Mouse (Mus musculus) limb, embryonic 12.5 days (tissue): ENCODE data around the gene Nuak2. TPM values are rescaled to one million over a fixed set of nuclear protein-coding genes. Genes with fewer than 3 reads are reported as not detected.

Source experiments
- ATAC-seq: fragments of 200-750 bp; cut with Nextera tagmentation; 2 replicates; pipeline ENCODE4 v1.8.0; 2017; ENCODE audit warnings: low read depth, moderate TSS enrichment; ENCODE audit not compliant: insufficient number of reproducible peaks, insufficient read depth, low FRiP score, low TSS enrichment
- H3K27ac ChIP-seq: fragments of 300-500 bp; sonication (generic); 2 replicates; pipeline ENCODE4 v1.5.1; 2016; ENCODE audit warnings: mild to moderate bottlenecking, moderate library complexity
- H3K27me3 ChIP-seq: fragments of 300-500 bp; sonication (generic); 2 replicates; pipeline ENCODE4 v1.6.1; 2016; ENCODE audit warnings: mild to moderate bottlenecking, moderate library complexity
- H3K36me3 ChIP-seq: fragments of 300-500 bp; sonication (generic); 2 replicates; pipeline ENCODE4 v1.6.1; 2016; ENCODE audit warnings: mild to moderate bottlenecking, moderate library complexity
- H3K4me1 ChIP-seq: fragments of 300-500 bp; sonication (generic); replicated peaks from 2 replicates; pipeline ENCODE4 v1.6.1; 2016
- H3K4me2 ChIP-seq: fragments of 300-500 bp; sonication (generic); 2 replicates; pipeline ENCODE4 v1.6.1; 2016; ENCODE audit warnings: mild to moderate bottlenecking, moderate library complexity
- H3K4me3 ChIP-seq: fragments of 300-500 bp; sonication (generic); replicated peaks from 2 replicates; pipeline ENCODE4 v1.5.1; 2016; ENCODE audit warnings: mild to moderate bottlenecking
- H3K9ac ChIP-seq: fragments of 300-500 bp; sonication (generic); replicated peaks from 2 replicates; pipeline ENCODE4 v1.6.1; 2016; ENCODE audit warnings: mild to moderate bottlenecking, moderate library complexity
- H3K9me3 ChIP-seq: fragments of 300-500 bp; sonication (generic); 2 replicates; pipeline ENCODE4 v1.6.1; 2016; ENCODE audit warnings: mild to moderate bottlenecking, moderate library complexity
- WGBS: fragments of 180-500 bp; shearing (Covaris S2); methylation state at CpG from one replicate; pipeline ENCODE4 v1.1.7; 2016; 5-methylcytosine and 5-hydroxymethylcytosine counted together
- polyA plus RNA-seq: library from polyadenylated mRNA; unstranded; fragments of >200 nt; fragmentation: Nextera tagmentation; extraction: Ambion mirVana; gene quantifications from 2 replicates; pipeline ENCODE4 v1.2.1, GENCODE M21; 2016

Nuak2 gene
- polyA plus RNA-seq, 1 experiment from 2014 or later = 0.63 TPM

- Histone ChIP-seq H3K4me1 (peaks cover 39% of the 10 kb centered on the region), H3K36me3 (no peaks in the 10 kb centered on the region), H3K27me3 (no peaks in the 10 kb centered on the region), H3K4me2 (no peak overlapping the region), H3K4me3 (no peak overlapping the region), H3K9ac (no peak overlapping the region), H3K27ac (no peak overlapping the region), H3K9me3 (no peaks in the 10 kb centered on the region)
- no peak for ATAC-seq
- 85% methylated on average over 15 of the region's 15 CpGs for WGBS
These were observed 14.5 kb downstream of the Nuak2 start for GRCm38 (mm10) chr1:132330397-132330796.

- Histone ChIP-seq H3K36me3 (no peaks in the 10 kb centered on the region), H3K4me3 (no peak overlapping the region), H3K27ac (no peak overlapping the region), H3K4me2 (no peak overlapping the region), H3K9me3 (no peaks in the 10 kb centered on the region), H3K4me1 (peaks cover 44% of the 10 kb centered on the region), H3K27me3 (no peaks in the 10 kb centered on the region), H3K9ac (no peak overlapping the region)
- ATAC-seq = no peak
- 82% methylated on average over 17 of the region's 17 CpGs for WGBS
These were observed 15.4 kb downstream of the Nuak2 start for GRCm38 (mm10) chr1:132331283-132331682.

GRCm38 (mm10) chr1:132333201-132333600 is 17.3 kb downstream of the Nuak2 start:
- Histone ChIP-seq H3K4me2 (0 out of 2 replicates have a peak overlapping the region, but pooled peaks have one; percentile 9), H3K4me1 (peaks cover 38% of the 10 kb centered on the region), H3K27ac (peak overlapping the region; percentile 78; the same call in 1 of the 2 replicates), H3K9me3 (no peaks in the 10 kb centered on the region), H3K9ac (no peak overlapping the region), H3K27me3 (no peaks in the 10 kb centered on the region), H3K36me3 (no peaks in the 10 kb centered on the region), H3K4me3 (no peak overlapping the region)
- no peak for ATAC-seq
- 3% methylated on average over 2 of the region's 2 CpGs for WGBS

GRCm38 (mm10) chr1:132333675-132334141 is 17.8 kb downstream of the Nuak2 start:
- H3K4me2 ChIP-seq = 0 out of 2 replicates have a peak overlapping the region, but pooled peaks have one; percentile 9
- peak; percentile 71 for ATAC-seq
- H3K4me3 ChIP-seq = no peak overlapping the region
- WGBS = 0% methylated on average over 4 of the region's 4 CpGs
- no peaks in the 10 kb centered on the region for H3K36me3 ChIP-seq
- peaks cover 38% of the 10 kb centered on the region for H3K4me1 ChIP-seq
- no peaks in the 10 kb centered on the region for H3K9me3 ChIP-seq
- peak overlapping the region; percentile 78 for H3K27ac ChIP-seq
- no peak overlapping the region for H3K9ac ChIP-seq
- H3K27me3 ChIP-seq = no peaks in the 10 kb centered on the region

GRCm38 (mm10) chr1:132334178-132334801 is 18.4 kb downstream of the Nuak2 start:
- Histone ChIP-seq H3K9ac (no peak overlapping the region), H3K27me3 (no peaks in the 10 kb centered on the region), H3K27ac (peak overlapping the region; percentile 78), H3K9me3 (no peaks in the 10 kb centered on the region), H3K4me2 (no peak overlapping the region), H3K4me1 (peaks cover 38% of the 10 kb centered on the region), H3K4me3 (no peak overlapping the region), H3K36me3 (no peaks in the 10 kb centered on the region)
- ATAC-seq = no peak
- 26% methylated on average over 6 of the region's 6 CpGs for WGBS

- Histone ChIP-seq H3K4me1 (peaks cover 38% of the 10 kb centered on the region), H3K9me3 (no peaks in the 10 kb centered on the region), H3K4me3 (no peak overlapping the region), H3K27ac (no peak overlapping the region), H3K27me3 (no peaks in the 10 kb centered on the region), H3K4me2 (no peak overlapping the region), H3K9ac (no peak overlapping the region), H3K36me3 (no peaks in the 10 kb centered on the region)
- no peak for ATAC-seq
- WGBS = 78% methylated on average over 12 of the region's 12 CpGs
These were observed 19.5 kb downstream of the Nuak2 start for GRCm38 (mm10) chr1:132335378-132335965.

- Histone ChIP-seq H3K4me2 (no peak overlapping the region), H3K36me3 (no peaks in the 10 kb centered on the region), H3K9me3 (no peaks in the 10 kb centered on the region), H3K27ac (no peak overlapping the region), H3K4me3 (no peak overlapping the region), H3K9ac (no peak overlapping the region), H3K27me3 (no peaks in the 10 kb centered on the region), H3K4me1 (peaks cover 38% of the 10 kb centered on the region)
- ATAC-seq = no peak
- WGBS = 71% methylated on average over 6 of the region's 6 CpGs
These were observed 21.0 kb downstream of the Nuak2 start for GRCm38 (mm10) chr1:132336921-132337320.

GRCm38 (mm10) chr1:132338027-132338660 is 22.2 kb downstream of the Nuak2 start:
- no peaks in the 10 kb centered on the region for H3K27me3 ChIP-seq
- H3K9ac ChIP-seq = no peak overlapping the region
- H3K9me3 ChIP-seq = no peaks in the 10 kb centered on the region
- no peak overlapping the region for H3K4me3 ChIP-seq
- H3K27ac ChIP-seq = no peak overlapping the region
- ATAC-seq = no peak
- 42% methylated on average over 7 of the region's 8 CpGs for WGBS
- no peaks in the 10 kb centered on the region for H3K36me3 ChIP-seq
- H3K4me2 ChIP-seq = no peak overlapping the region
- H3K4me1 ChIP-seq = peaks cover 32% of the 10 kb centered on the region

GRCm38 (mm10) chr1:132341731-132342501 is 26.0 kb downstream of the Nuak2 start:
- no peaks in the 10 kb centered on the region for H3K36me3 ChIP-seq
- no peak for ATAC-seq
- H3K9ac ChIP-seq = no peak overlapping the region
- no peak overlapping the region for H3K4me3 ChIP-seq
- no peaks in the 10 kb centered on the region for H3K27me3 ChIP-seq
- no peak overlapping the region for H3K27ac ChIP-seq
- WGBS = 41% methylated on average over 5 of the region's 5 CpGs
- peaks cover 5% of the 10 kb centered on the region; the same call in 1 of the 2 replicates for H3K4me1 ChIP-seq
- H3K4me2 ChIP-seq = no peak overlapping the region
- no peaks in the 10 kb centered on the region for H3K9me3 ChIP-seq

- H3K4me3 ChIP-seq = no peak overlapping the region
- no peak overlapping the region for H3K4me2 ChIP-seq
- H3K4me1 ChIP-seq = peaks cover 5% of the 10 kb centered on the region; the same call in 1 of the 2 replicates
- ATAC-seq = no peak
- WGBS = 73% methylated on average over 3 of the region's 3 CpGs
- H3K27me3 ChIP-seq = no peaks in the 10 kb centered on the region
- H3K9ac ChIP-seq = no peak overlapping the region
- H3K9me3 ChIP-seq = no peaks in the 10 kb centered on the region
- H3K27ac ChIP-seq = no peak overlapping the region
- no peaks in the 10 kb centered on the region for H3K36me3 ChIP-seq
These were observed 26.6 kb downstream of the Nuak2 start for GRCm38 (mm10) chr1:132342518-132342917.

GRCm38 (mm10) chr1:132343191-132343590 is 27.3 kb downstream of the Nuak2 start:
- no peak overlapping the region for H3K4me3 ChIP-seq
- no peak for ATAC-seq

More at GRCm38 (mm10) chr1:132343191-132343590, 27.3 kb downstream of the Nuak2 start:
- Histone ChIP-seq H3K27ac (no peak overlapping the region), H3K4me1 (0 out of 2 replicates have a peak, but pooled peaks cover under 1% of the 10 kb centered on the region), H3K4me2 (no peak overlapping the region), H3K9me3 (no peaks in the 10 kb centered on the region), H3K9ac (no peak overlapping the region), H3K36me3 (no peaks in the 10 kb centered on the region), H3K27me3 (no peaks in the 10 kb centered on the region)
- 88% methylated on average over 2 of the region's 2 CpGs for WGBS
